Mouse (Mus musculus): ENCODE data around the gene Il1r1.

GRCm38 (mm10) chr1:40181716-40182115 is 43.2 kb upstream of the Il1r1 start:
- TF ChIP-seq CTCF (IDR thresholded peaks at IDR 0.05; ENCODE audit: control insufficient read depth, insufficient read depth, insufficient replicate concordance, low read depth, low read length): no peak
- no peak for TF ChIP-seq POLR2A (IDR thresholded peaks at IDR 0.05; ENCODE audit: control insufficient read depth, low read depth, low read length)
